ENCODE assay signal across 21 mouse cellular contexts in the genomic region with DNA sequence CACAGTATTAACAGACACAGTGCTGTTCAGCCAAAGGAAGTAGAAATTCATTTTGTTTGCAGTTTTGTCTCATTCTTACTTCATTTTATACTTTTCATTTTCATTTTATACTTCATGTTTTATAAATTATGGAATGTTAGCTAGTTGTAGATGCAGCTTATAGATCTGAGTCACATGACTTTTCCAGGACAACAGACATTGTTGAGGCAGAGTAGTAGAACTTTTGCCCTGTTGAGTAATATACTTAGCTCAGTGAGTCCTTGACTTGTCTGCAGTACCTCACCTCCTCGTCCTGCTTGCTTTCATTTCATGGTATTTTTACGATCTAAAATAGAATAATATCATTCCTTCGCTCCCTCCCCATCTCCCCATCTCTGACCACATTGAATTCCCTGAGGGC. TPM values are rescaled to one million over a fixed set of nuclear protein-coding genes. Genes with fewer than 3 reads are reported as not detected.
A peak's percentile ranks its signal among the peaks of the same experiment; 100 is the strongest.
DNase-seq lines count a peak whose midpoint lies in the region; ATAC-seq and TF ChIP-seq lines count a peak whose summit lies in the region.
"Had no signal": no experiment of that assay in that cellular context is flagged by ENCODE, and none has a peak within 500 bp of the region (broad histone marks: within the 10 kb centered on the region; RNA-seq: fewer than 3 reads in every experiment).

No protein-coding gene starts in this region.

- peaks cover 14% of the 10 kb centered on the region for H3K36me3 ChIP-seq in liver, adult 2 months (ENCODE audit: control insufficient read depth, insufficient read depth, low read length)
- H3K36me3 ChIP-seq in liver, embryonic 12.5 days = peaks cover 31% of the 10 kb centered on the region
- peaks cover 18% of the 10 kb centered on the region for H3K36me3 ChIP-seq in liver, postnatal 0 days (replicated peaks; ENCODE audit: insufficient read depth, low read length)
- peaks cover 4% of the 10 kb centered on the region; the same call in 1 of the 2 replicates for H3K36me3 ChIP-seq in liver, embryonic 11.5 days (ENCODE audit: control insufficient read depth, insufficient read depth, low read length)
- H3K36me3 ChIP-seq in MEL (ENCODE audit: control insufficient read depth in 1 of 2, insufficient read depth in 2 of 2, low read length in 2 of 2) = peaks cover 20 to 27% of the 10 kb centered on the region in 2 experiments
- H3K36me3 ChIP-seq in forebrain, embryonic 10.5 days (replicated peaks) = peaks cover 22% of the 10 kb centered on the region

- H3K79me2 ChIP-seq in liver, adult 2 months (ENCODE audit: control insufficient read depth, insufficient read depth, low read length) = peaks cover 26% of the 10 kb centered on the region; the same call in 1 of the 2 replicates
- peaks cover 61% of the 10 kb centered on the region for H3K79me2 ChIP-seq in MEL (ENCODE audit: control insufficient read depth, insufficient read depth, low read length, poor library complexity)

- H3K27me3 ChIP-seq in liver, adult 2 months (ENCODE audit: control insufficient read depth, insufficient read depth, low read length) = no peaks in the 10 kb centered on the region
- H3K27me3 ChIP-seq in liver, embryonic 12.5 days (replicated peaks) = no peaks in the 10 kb centered on the region
- H3K27me3 ChIP-seq in liver, postnatal 0 days (ENCODE audit: insufficient read depth, low read length) = no peaks in the 10 kb centered on the region
- H3K27me3 ChIP-seq in liver, embryonic 11.5 days (replicated peaks; ENCODE audit: control insufficient read depth, insufficient read depth, low read length) = no peaks in the 10 kb centered on the region
- H3K27me3 ChIP-seq in MEL (ENCODE audit: control insufficient read depth in 1 of 2, insufficient read depth in 2 of 2, low read length in 2 of 2) = no peaks in the 10 kb centered on the region
- no peaks in the 10 kb centered on the region for H3K27me3 ChIP-seq in forebrain, embryonic 10.5 days (ENCODE audit: poor library complexity, severe bottlenecking)
- H3K27me3 ChIP-seq: embryonic facial prominence, embryonic 12.5 days; forebrain, embryonic 12.5 days; Patski had no signal

- H3K4me3 ChIP-seq in liver, adult 2 months (ENCODE audit: insufficient read depth, low read depth, low read length) = no peak overlapping the region
- H3K4me3 ChIP-seq in liver, embryonic 12.5 days = no peak overlapping the region
- H3K4me3 ChIP-seq in liver, postnatal 0 days (ENCODE audit: low read depth, low read length) = no peak overlapping the region
- no peak overlapping the region for H3K4me3 ChIP-seq in liver, embryonic 11.5 days (ENCODE audit: low read depth, low read length)
- H3K4me3 ChIP-seq in MEL (ENCODE audit: control insufficient read depth in 1 of 2, insufficient read depth in 1 of 2, low read depth in 2 of 2, low read length in 2 of 2) = no peak overlapping the region
- H3K4me3 ChIP-seq in forebrain, embryonic 10.5 days = no peak overlapping the region
- H3K4me3 ChIP-seq: embryonic facial prominence, embryonic 10.5 days; embryonic facial prominence, embryonic 12.5 days; forebrain, embryonic 12.5 days had no signal

- no peak overlapping the region for H3K9ac ChIP-seq in liver, adult 2 months (ENCODE audit: low read depth, low read length)
- no peak overlapping the region for H3K9ac ChIP-seq in liver, embryonic 12.5 days
- no peak overlapping the region for H3K9ac ChIP-seq in liver, postnatal 0 days (replicated peaks)
- H3K9ac ChIP-seq in liver, embryonic 11.5 days (ENCODE audit: low read depth, low read length) = no peak overlapping the region
- no peak overlapping the region for H3K9ac ChIP-seq in MEL (ENCODE audit: control insufficient read depth, low read depth, low read length, poor library complexity, severe bottlenecking)
- H3K9ac ChIP-seq: embryonic facial prominence, embryonic 12.5 days; forebrain, embryonic 12.5 days had no signal

- no peaks in the 10 kb centered on the region for H3K9me3 ChIP-seq in liver, embryonic 12.5 days (replicated peaks)
- no peaks in the 10 kb centered on the region for H3K9me3 ChIP-seq in liver, postnatal 0 days (ENCODE audit: low read length)
- no peaks in the 10 kb centered on the region for H3K9me3 ChIP-seq in liver, embryonic 11.5 days (ENCODE audit: control insufficient read depth, low read length)
- H3K9me3 ChIP-seq in MEL (replicated peaks; ENCODE audit: insufficient read depth, low read length) = no peaks in the 10 kb centered on the region
- H3K9me3 ChIP-seq in forebrain, embryonic 10.5 days = no peaks in the 10 kb centered on the region
- H3K9me3 ChIP-seq: embryonic facial prominence, embryonic 10.5 days; embryonic facial prominence, embryonic 12.5 days; forebrain, embryonic 12.5 days had no signal

- peak; percentile 71 for DNase-seq in liver, adult 2 months (ENCODE audit: extremely low read depth, low read depth, low spot score)
- DNase-seq in liver, postnatal 0 days = no peak
- DNase-seq in liver, embryonic 11.5 days (ENCODE audit: low spot score) = no peak
- no peak for DNase-seq in MEL (ENCODE audit: low read depth, low spot score)
- no peak for DNase-seq in forebrain, embryonic 10.5 days (ENCODE audit: extremely low spot score, low spot score)
- DNase-seq: adrenal gland, adult 8-10 months; adrenal gland, postnatal 14 days; adrenal gland, postnatal 36 days; cerebellum, adult 11-12 months; cerebellum, adult 2 months; cerebellum, adult 9-10 months; cerebellum, postnatal 10 days; cerebellum, postnatal 25 days had no signal

- TF ChIP-seq RAD21 in MEL (IDR thresholded peaks at IDR 0.05; ENCODE audit: low read depth, low read length) = no peak

- H3K4me1 ChIP-seq in liver, adult 2 months (ENCODE audit: control insufficient read depth, insufficient read depth, low read length) = peaks cover 10% of the 10 kb centered on the region
- H3K4me1 ChIP-seq in liver, embryonic 12.5 days = peaks cover 36% of the 10 kb centered on the region
- peaks cover 19% of the 10 kb centered on the region for H3K4me1 ChIP-seq in liver, postnatal 0 days (ENCODE audit: insufficient read depth)
- peaks cover 7% of the 10 kb centered on the region for H3K4me1 ChIP-seq in liver, embryonic 11.5 days (replicated peaks; ENCODE audit: control insufficient read depth, insufficient read depth, low read length)
- H3K4me1 ChIP-seq in MEL (ENCODE audit: control insufficient read depth in 1 of 2, insufficient read depth in 2 of 2, low read length in 2 of 2) = peaks cover 0 to 11% of the 10 kb centered on the region in 2 experiments; a peak in 3 of 4 replicates
- peaks cover 15% of the 10 kb centered on the region for H3K4me1 ChIP-seq in forebrain, embryonic 10.5 days

- H3K27ac ChIP-seq in liver, adult 2 months (replicated peaks; ENCODE audit: insufficient read depth, low read depth, low read length) = no peak overlapping the region
- H3K27ac ChIP-seq in liver, embryonic 12.5 days = no peak overlapping the region
- H3K27ac ChIP-seq in liver, postnatal 0 days (ENCODE audit: low read depth) = no peak overlapping the region
- no peak overlapping the region for H3K27ac ChIP-seq in liver, embryonic 11.5 days (ENCODE audit: low read depth, low read length)
- H3K27ac ChIP-seq in MEL (ENCODE audit: control insufficient read depth, low read depth, low read length) = no peak overlapping the region
- no peak overlapping the region for H3K27ac ChIP-seq in forebrain, embryonic 10.5 days
- H3K27ac ChIP-seq: embryonic facial prominence, embryonic 10.5 days; embryonic facial prominence, embryonic 12.5 days; forebrain, embryonic 12.5 days had no signal

- no peak for TF ChIP-seq CTCF in liver, adult 2 months (IDR thresholded peaks at IDR 0.05; ENCODE audit: low read depth, low read length)
- no peak for TF ChIP-seq CTCF in liver, postnatal 0 days (IDR thresholded peaks at IDR 0.05; ENCODE audit: low read depth)
- TF ChIP-seq CTCF in MEL (IDR thresholded peaks at IDR 0.05 in 2 of 3, conservative IDR thresholded peaks at IDR 0.05 in 1 of 3; ENCODE audit: control insufficient read depth in 1 of 3, insufficient read depth in 1 of 3, low read depth in 2 of 3, low read length in 3 of 3, poor library complexity in 1 of 3, severe bottlenecking in 1 of 3) = no peak

- H3K4me2 ChIP-seq in liver, embryonic 12.5 days = no peak overlapping the region
- peak overlapping the region; percentile 16; the same call in 1 of the 2 replicates for H3K4me2 ChIP-seq in liver, postnatal 0 days (ENCODE audit: low read depth, low read length)
- no peak overlapping the region for H3K4me2 ChIP-seq in liver, embryonic 11.5 days
- H3K4me2 ChIP-seq: embryonic facial prominence, embryonic 12.5 days; forebrain, embryonic 12.5 days had no signal

- 48% methylated on average over 3 of the region's 3 CpGs for WGBS in liver, adult 2 months
- WGBS in liver, embryonic 12.5 days (ENCODE audit: insufficient replicate concordance) = 79% methylated on average over 3 of the region's 3 CpGs
- 75% methylated on average over 3 of the region's 3 CpGs for WGBS in liver, postnatal 0 days (ENCODE audit: insufficient replicate concordance)
- 94% methylated on average over 3 of the region's 3 CpGs for WGBS in liver, embryonic 11.5 days
- 91% methylated on average over 3 of the region's 3 CpGs for WGBS in forebrain, embryonic 10.5 days

- no peak for TF ChIP-seq POLR2A in liver, adult 2 months (IDR thresholded peaks at IDR 0.05; ENCODE audit: extremely low read depth, insufficient read depth, low read length)
- no peak for TF ChIP-seq POLR2A in MEL (IDR thresholded peaks at IDR 0.05; ENCODE audit: control insufficient read depth in 1 of 2, insufficient read depth in 1 of 2, low read depth in 1 of 2, low read length in 2 of 2, poor library complexity in 1 of 2)

- no peak for ATAC-seq in liver, embryonic 12.5 days
- ATAC-seq in liver, postnatal 0 days = no peak
- ATAC-seq in liver, embryonic 11.5 days (replicated peaks; ENCODE audit: low FRiP score) = no peak
- ATAC-seq: activated CD4-positive, CD25-positive, alpha-beta regulatory T cell, adult 4 months; forebrain, embryonic 14.5 days; forebrain, embryonic 16.5 days; Patski had no signal

- no peak for TF ChIP-seq EP300 in liver, postnatal 0 days (IDR thresholded peaks at IDR 0.05; ENCODE audit: low read depth)
- TF ChIP-seq EP300 in MEL (IDR thresholded peaks at IDR 0.05; ENCODE audit: low read depth in 1 of 2, low read length in 2 of 2) = no peak

RNA-seq across cellular contexts. Expression of gene Ddx42, which starts 3.9 kb away (rescaled TPM):
- 16.0 and 19.7 TPM in 2 replicates for total RNA-seq in liver, adult 2 months (2014; rRNA removed)
- 4.8 and 5.1 TPM in 2 replicates for polyA plus RNA-seq in liver, adult 2 months (2012; rRNA removed)
- 42.3 and 42.6 TPM in 2 replicates for polyA plus RNA-seq in liver, embryonic 12.5 days (2016; fragmentation: Nextera tagmentation; extraction: Ambion mirVana)
- polyA plus RNA-seq in liver, postnatal 0 days (2015; fragmentation: Nextera tagmentation; extraction: Ambion mirVana) = 15.9 and 17.8 TPM in 2 replicates
- 63.3 and 68.2 TPM in 2 replicates for polyA plus RNA-seq in liver, embryonic 11.5 days (2014; fragmentation: Nextera tagmentation; extraction: Ambion mirVana)
- total RNA-seq in MEL (2012; rRNA removed) = 56.1 and 62.6 TPM in 2 replicates
- polyA plus RNA-seq in MEL (2012; ENCODE audit: insufficient read depth in 1 of 2, insufficient read length in 2 of 2, low read depth in 1 of 2, low replicate concordance in 2 of 2, missing spikeins in 1 of 2) = 10 to 100 TPM in 1 of 2 experiments, not detected in 1; 57.7 TPM
- polyA plus RNA-seq in forebrain, embryonic 10.5 days (2016; fragmentation: Nextera tagmentation; extraction: Ambion mirVana) = 105 and 109 TPM in 2 replicates

RNA-seq across cellular contexts. Expression of gene Ccdc47, which starts 4.5 kb away (rescaled TPM):
- total RNA-seq in liver, adult 2 months (2014; rRNA removed) = 42.6 and 48.9 TPM in 2 replicates
- 12.8 and 16.9 TPM in 2 replicates for polyA plus RNA-seq in liver, adult 2 months (2012; rRNA removed)
- polyA plus RNA-seq in liver, embryonic 12.5 days (2016; fragmentation: Nextera tagmentation; extraction: Ambion mirVana) = 53.9 and 56.6 TPM in 2 replicates
- polyA plus RNA-seq in liver, postnatal 0 days (2015; fragmentation: Nextera tagmentation; extraction: Ambion mirVana) = 33.4 and 34.6 TPM in 2 replicates
- polyA plus RNA-seq in liver, embryonic 11.5 days (2014; fragmentation: Nextera tagmentation; extraction: Ambion mirVana) = 73.3 and 76.0 TPM in 2 replicates
- total RNA-seq in MEL (2012; rRNA removed) = 51.6 and 51.8 TPM in 2 replicates
- 100 to 1,000 TPM in 1 of 2 experiments, 10 to 100 TPM in 1; 47.6 to 145 TPM for polyA plus RNA-seq in MEL (2012; ENCODE audit: insufficient read depth in 1 of 2, insufficient read length in 2 of 2, low read depth in 1 of 2, low replicate concordance in 2 of 2, missing spikeins in 1 of 2)
- 77.3 and 77.4 TPM in 2 replicates for polyA plus RNA-seq in forebrain, embryonic 10.5 days (2016; fragmentation: Nextera tagmentation; extraction: Ambion mirVana)

RNA-seq across cellular contexts. Expression of gene Strada, which starts 18.6 kb away (rescaled TPM):
- total RNA-seq in liver, adult 2 months (2014; rRNA removed) = 1.8 and 2.8 TPM in 2 replicates
- 3.1 and 3.9 TPM in 2 replicates for polyA plus RNA-seq in liver, adult 2 months (2012; rRNA removed)
- 12.2 and 12.6 TPM in 2 replicates for polyA plus RNA-seq in liver, embryonic 12.5 days (2016; fragmentation: Nextera tagmentation; extraction: Ambion mirVana)
- polyA plus RNA-seq in liver, postnatal 0 days (2015; fragmentation: Nextera tagmentation; extraction: Ambion mirVana) = 4.6 and 4.9 TPM in 2 replicates
- polyA plus RNA-seq in liver, embryonic 11.5 days (2014; fragmentation: Nextera tagmentation; extraction: Ambion mirVana) = 22.0 and 24.3 TPM in 2 replicates
- 25.5 and 27.4 TPM in 2 replicates for total RNA-seq in MEL (2012; rRNA removed)
- polyA plus RNA-seq in MEL (2012; ENCODE audit: insufficient read depth in 1 of 2, insufficient read length in 2 of 2, low read depth in 1 of 2, low replicate concordance in 2 of 2, missing spikeins in 1 of 2) = 10 to 100 TPM in 1 of 2 experiments, not detected in 1; 39.8 TPM
- 41.4 and 41.9 TPM in 2 replicates for polyA plus RNA-seq in forebrain, embryonic 10.5 days (2016; fragmentation: Nextera tagmentation; extraction: Ambion mirVana)

RNA-seq across cellular contexts. Expression of gene Ftsj3, which starts 35.3 kb away (rescaled TPM):
- total RNA-seq in liver, adult 2 months (2014; rRNA removed) = 19.7 and 20.7 TPM in 2 replicates
- 8.8 and 13.8 TPM in 2 replicates for polyA plus RNA-seq in liver, adult 2 months (2012; rRNA removed)
- polyA plus RNA-seq in liver, embryonic 12.5 days (2016; fragmentation: Nextera tagmentation; extraction: Ambion mirVana) = 80.9 and 83.5 TPM in 2 replicates
- 21.9 and 22.5 TPM in 2 replicates for polyA plus RNA-seq in liver, postnatal 0 days (2015; fragmentation: Nextera tagmentation; extraction: Ambion mirVana)
- 110 and 117 TPM in 2 replicates for polyA plus RNA-seq in liver, embryonic 11.5 days (2014; fragmentation: Nextera tagmentation; extraction: Ambion mirVana)
- total RNA-seq in MEL (2012; rRNA removed) = 268 and 308 TPM in 2 replicates
- polyA plus RNA-seq in MEL (2012; ENCODE audit: insufficient read depth in 1 of 2, insufficient read length in 2 of 2, low read depth in 1 of 2, low replicate concordance in 2 of 2, missing spikeins in 1 of 2) = 100 to 1,000 TPM in 1 of 2 experiments, not detected in 1; 205 TPM
- 101 and 102 TPM in 2 replicates for polyA plus RNA-seq in forebrain, embryonic 10.5 days (2016; fragmentation: Nextera tagmentation; extraction: Ambion mirVana)

RNA-seq across cellular contexts. Expression of gene Psmc5, which starts 35.4 kb away (rescaled TPM):
- 60.3 and 65.2 TPM in 2 replicates for total RNA-seq in liver, adult 2 months (2014; rRNA removed)
- 37.7 and 43.2 TPM in 2 replicates for polyA plus RNA-seq in liver, adult 2 months (2012; rRNA removed)
- 219 and 221 TPM in 2 replicates for polyA plus RNA-seq in liver, embryonic 12.5 days (2016; fragmentation: Nextera tagmentation; extraction: Ambion mirVana)
- polyA plus RNA-seq in liver, postnatal 0 days (2015; fragmentation: Nextera tagmentation; extraction: Ambion mirVana) = 87.0 and 88.8 TPM in 2 replicates
- polyA plus RNA-seq in liver, embryonic 11.5 days (2014; fragmentation: Nextera tagmentation; extraction: Ambion mirVana) = 304 and 310 TPM in 2 replicates
- 426 and 451 TPM in 2 replicates for total RNA-seq in MEL (2012; rRNA removed)
- 100 to 1,000 TPM; 112 to 290 TPM for polyA plus RNA-seq in MEL (2012; ENCODE audit: insufficient read depth in 1 of 2, insufficient read length in 2 of 2, low read depth in 1 of 2, low replicate concordance in 2 of 2, missing spikeins in 1 of 2)
- polyA plus RNA-seq in forebrain, embryonic 10.5 days (2016; fragmentation: Nextera tagmentation; extraction: Ambion mirVana) = 431 and 435 TPM in 2 replicates
